Mouse (Mus musculus): Measurements from ENCODE around the gene Ten1. TPM values are rescaled to one million over a fixed set of nuclear protein-coding genes. Genes with fewer than 3 reads are reported as not detected.
A peak's percentile ranks its signal among the peaks of the same experiment; 100 is the strongest.

Gene Ten1
- 74.7 and 78.2 TPM in 2 replicates for polyA plus RNA-seq (2015; fragmentation: Nextera tagmentation; extraction: Ambion mirVana)

GRCm38 (mm10) chr11:116198639-116199531, at the start of gene Ten1, which contains the start of gene Acox1:
TSS of gene Ten1 (plus strand) at chr11:116198855.
TSS of gene Acox1 (minus strand) at chr11:116199045.
- WGBS, result under 1% methylated on average over 61 of the region's 62 CpGs
- Histone ChIP-seq H3K9me3 (replicated peaks; ENCODE audit: control insufficient read depth, low read length) (no peaks in the 10 kb centered on the region), H3K27me3 (ENCODE audit: control insufficient read depth, insufficient read depth, low read length) (no peaks in the 10 kb centered on the region), H3K4me2 (ENCODE audit: low read depth, low read length) (peak within 1 kb of the TSS; percentile 66), H3K9ac (ENCODE audit: low read length) (peak within 1 kb of the TSS; percentile 86), H3K27ac (ENCODE audit: low read length) (peak within 1 kb of the TSS; percentile 98), H3K4me1 (ENCODE audit: control insufficient read depth, insufficient read depth, low read length) (0 out of 2 replicates have a peak, but pooled peaks cover 10% of the 10 kb centered on the region), H3K36me3 (ENCODE audit: control insufficient read depth, insufficient read depth, low read length) (no peaks in the 10 kb centered on the region), H3K4me3 (replicated peaks; ENCODE audit: low read length) (peak within 1 kb of the TSS; percentile 89)
- ATAC-seq (ENCODE audit: insufficient read depth, low FRiP score), result peak; percentile 98

- H3K36me3 ChIP-seq (ENCODE audit: control insufficient read depth, insufficient read depth, low read length), result peaks cover 41% of the 10 kb centered on the region
- H3K4me1 ChIP-seq (ENCODE audit: control insufficient read depth, insufficient read depth, low read length), result 0 out of 2 replicates have a peak, but pooled peaks cover 3% of the 10 kb centered on the region
- H3K9ac ChIP-seq (ENCODE audit: low read length), result no peak overlapping the region
- no peaks in the 10 kb centered on the region for H3K27me3 ChIP-seq (ENCODE audit: control insufficient read depth, insufficient read depth, low read length)
- WGBS, result 78% methylated on average over 6 of the region's 6 CpGs
- no peak overlapping the region for H3K27ac ChIP-seq (ENCODE audit: low read length)
- H3K4me2 ChIP-seq (ENCODE audit: low read depth, low read length), result no peak overlapping the region
- no peaks in the 10 kb centered on the region for H3K9me3 ChIP-seq (replicated peaks; ENCODE audit: control insufficient read depth, low read length)
- no peak for ATAC-seq (ENCODE audit: insufficient read depth, low FRiP score)
- H3K4me3 ChIP-seq (replicated peaks; ENCODE audit: low read length), result no peak overlapping the region
Observed at GRCm38 (mm10) chr11:116149341-116149740, 49.3 kb upstream of the Ten1 start.

GRCm38 (mm10) chr11:116150960-116151359, 47.7 kb upstream of the Ten1 start:
- no peaks in the 10 kb centered on the region for H3K4me1 ChIP-seq (ENCODE audit: control insufficient read depth, insufficient read depth, low read length)
- ATAC-seq (ENCODE audit: insufficient read depth, low FRiP score), result no peak
- no peaks in the 10 kb centered on the region for H3K9me3 ChIP-seq (replicated peaks; ENCODE audit: control insufficient read depth, low read length)
- 85% methylated on average over 2 of the region's 2 CpGs for WGBS
- H3K27me3 ChIP-seq (ENCODE audit: control insufficient read depth, insufficient read depth, low read length), result no peaks in the 10 kb centered on the region
- no peak overlapping the region for H3K9ac ChIP-seq (ENCODE audit: low read length)
- H3K4me2 ChIP-seq (ENCODE audit: low read depth, low read length), result no peak overlapping the region
- H3K4me3 ChIP-seq (replicated peaks; ENCODE audit: low read length), result no peak overlapping the region
- H3K27ac ChIP-seq (ENCODE audit: low read length), result no peak overlapping the region
- H3K36me3 ChIP-seq (ENCODE audit: control insufficient read depth, insufficient read depth, low read length), result peaks cover 40% of the 10 kb centered on the region

GRCm38 (mm10) chr11:116161312-116161711, 37.3 kb upstream of the Ten1 start:
- 49% methylated on average over 12 of the region's 12 CpGs for whole genome bisulfite sequencing
- H3K27me3 ChIP-seq (ENCODE audit: control insufficient read depth, insufficient read depth, low read length), result no peaks in the 10 kb centered on the region
- no peaks in the 10 kb centered on the region for H3K36me3 ChIP-seq (ENCODE audit: control insufficient read depth, insufficient read depth, low read length)
- peaks cover 9% of the 10 kb centered on the region; the same call in 1 of the 2 replicates for H3K4me1 ChIP-seq (ENCODE audit: control insufficient read depth, insufficient read depth, low read length)
- H3K4me3 ChIP-seq (replicated peaks; ENCODE audit: low read length), result no peak overlapping the region
- H3K9me3 ChIP-seq (replicated peaks; ENCODE audit: control insufficient read depth, low read length), result no peaks in the 10 kb centered on the region
- 0 out of 2 replicates have a peak overlapping the region, but pooled peaks have one; percentile 9 for H3K4me2 ChIP-seq (ENCODE audit: low read depth, low read length)
- no peak overlapping the region for H3K9ac ChIP-seq (ENCODE audit: low read length)
- peak; percentile 78 for ATAC-seq (ENCODE audit: insufficient read depth, low FRiP score)
- peak overlapping the region; percentile 86 for H3K27ac ChIP-seq (ENCODE audit: low read length)

- no peak overlapping the region for H3K4me2 ChIP-seq (ENCODE audit: low read depth, low read length)
- H3K9me3 ChIP-seq (replicated peaks; ENCODE audit: control insufficient read depth, low read length), result no peaks in the 10 kb centered on the region
- H3K4me1 ChIP-seq (ENCODE audit: control insufficient read depth, insufficient read depth, low read length), result peaks cover 9% of the 10 kb centered on the region; the same call in 1 of the 2 replicates
- H3K27me3 ChIP-seq (ENCODE audit: control insufficient read depth, insufficient read depth, low read length), result no peaks in the 10 kb centered on the region
- 63% methylated on average over 10 of the region's 10 CpGs for WGBS
- H3K9ac ChIP-seq (ENCODE audit: low read length), result no peak overlapping the region
- H3K4me3 ChIP-seq (replicated peaks; ENCODE audit: low read length), result no peak overlapping the region
- H3K27ac ChIP-seq (ENCODE audit: low read length), result peak overlapping the region; percentile 86
- ATAC-seq (ENCODE audit: insufficient read depth, low FRiP score), result no peak
- H3K36me3 ChIP-seq (ENCODE audit: control insufficient read depth, insufficient read depth, low read length), result no peaks in the 10 kb centered on the region
Observed at GRCm38 (mm10) chr11:116162146-116162545, 36.5 kb upstream of the Ten1 start.

GRCm38 (mm10) chr11:116163002-116163401, 35.7 kb upstream of the Ten1 start:
- no peak for ATAC-seq (ENCODE audit: insufficient read depth, low FRiP score)
- Histone ChIP-seq H3K9ac (ENCODE audit: low read length) (no peak overlapping the region), H3K27ac (ENCODE audit: low read length) (0 out of 2 replicates have a peak overlapping the region, but pooled peaks have one; percentile 86), H3K36me3 (ENCODE audit: control insufficient read depth, insufficient read depth, low read length) (no peaks in the 10 kb centered on the region), H3K9me3 (replicated peaks; ENCODE audit: control insufficient read depth, low read length) (no peaks in the 10 kb centered on the region), H3K4me2 (ENCODE audit: low read depth, low read length) (no peak overlapping the region), H3K4me3 (replicated peaks; ENCODE audit: low read length) (no peak overlapping the region), H3K27me3 (ENCODE audit: control insufficient read depth, insufficient read depth, low read length) (no peaks in the 10 kb centered on the region), H3K4me1 (ENCODE audit: control insufficient read depth, insufficient read depth, low read length) (peaks cover 9% of the 10 kb centered on the region)
- 51% methylated on average over 9 of the region's 9 CpGs for WGBS

GRCm38 (mm10) chr11:116167232-116167631, 31.4 kb upstream of the Ten1 start:
- Histone ChIP-seq H3K36me3 (ENCODE audit: control insufficient read depth, insufficient read depth, low read length) (no peaks in the 10 kb centered on the region; the same call in 1 of the 2 replicates), H3K27me3 (ENCODE audit: control insufficient read depth, insufficient read depth, low read length) (no peaks in the 10 kb centered on the region), H3K9ac (ENCODE audit: low read length) (peak overlapping the region; percentile 88), H3K4me3 (replicated peaks; ENCODE audit: low read length) (peak overlapping the region; percentile 81), H3K27ac (ENCODE audit: low read length) (peak overlapping the region; percentile 96), H3K4me2 (ENCODE audit: low read depth, low read length) (peak overlapping the region; percentile 94), H3K4me1 (ENCODE audit: control insufficient read depth, insufficient read depth, low read length) (no peaks in the 10 kb centered on the region; the same call in 1 of the 2 replicates), H3K9me3 (replicated peaks; ENCODE audit: control insufficient read depth, low read length) (no peaks in the 10 kb centered on the region)
- no peak for ATAC-seq (ENCODE audit: insufficient read depth, low FRiP score)
- 6% methylated on average over 6 of the region's 6 CpGs for WGBS

- Histone ChIP-seq H3K9me3 (replicated peaks; ENCODE audit: control insufficient read depth, low read length) (no peaks in the 10 kb centered on the region), H3K4me1 (ENCODE audit: control insufficient read depth, insufficient read depth, low read length) (no peaks in the 10 kb centered on the region; the same call in 1 of the 2 replicates), H3K27me3 (ENCODE audit: control insufficient read depth, insufficient read depth, low read length) (no peaks in the 10 kb centered on the region), H3K9ac (ENCODE audit: low read length) (peak within 1 kb of the TSS; percentile 88), H3K4me2 (ENCODE audit: low read depth, low read length) (peak within 1 kb of the TSS; percentile 94), H3K36me3 (ENCODE audit: control insufficient read depth, insufficient read depth, low read length) (no peaks in the 10 kb centered on the region; the same call in 1 of the 2 replicates), H3K4me3 (replicated peaks; ENCODE audit: low read length) (peak within 1 kb of the TSS; percentile 81), H3K27ac (ENCODE audit: low read length) (peak within 1 kb of the TSS; percentile 96)
- under 1% methylated on average over 40 of the region's 40 CpGs for WGBS
- ATAC-seq (ENCODE audit: insufficient read depth, low FRiP score), result peak; percentile 97
Observed at GRCm38 (mm10) chr11:116167884-116168439, 30.7 kb upstream of the Ten1 start, which contains the start of gene Fbf1. TSS of gene Fbf1 (minus strand) at chr11:116168166.

- Histone ChIP-seq H3K4me2 (ENCODE audit: low read depth, low read length) (no peak overlapping the region), H3K27me3 (ENCODE audit: control insufficient read depth, insufficient read depth, low read length) (no peaks in the 10 kb centered on the region), H3K4me3 (replicated peaks; ENCODE audit: low read length) (no peak overlapping the region), H3K9me3 (replicated peaks; ENCODE audit: control insufficient read depth, low read length) (no peaks in the 10 kb centered on the region), H3K36me3 (ENCODE audit: control insufficient read depth, insufficient read depth, low read length) (peaks cover 3% of the 10 kb centered on the region; the same call in 1 of the 2 replicates), H3K27ac (ENCODE audit: low read length) (no peak overlapping the region), H3K9ac (ENCODE audit: low read length) (no peak overlapping the region), H3K4me1 (ENCODE audit: control insufficient read depth, insufficient read depth, low read length) (no peaks in the 10 kb centered on the region; the same call in 1 of the 2 replicates)
- no peak for ATAC-seq (ENCODE audit: insufficient read depth, low FRiP score)
- WGBS, result 87% methylated on average over 3 of the region's 3 CpGs
Observed at GRCm38 (mm10) chr11:116169214-116169613, 29.4 kb upstream of the Ten1 start.

Data from stomach, embryonic 16.5 days (tissue).